Mouse (Mus musculus) liver, embryonic 11.5 days (tissue): ENCODE measurements around the gene Atp5l. TPM values are rescaled to one million over a fixed set of nuclear protein-coding genes. Genes with fewer than 3 reads are reported as not detected.

ENCODE experiments used
- ATAC-seq: fragments of 200-750 bp; cut with Nextera tagmentation; replicated peaks from 2 replicates; pipeline ENCODE4 v1.8.0; 2017; ENCODE audit warnings: moderate number of reproducible peaks, mild to moderate bottlenecking, moderate TSS enrichment, moderate library complexity; ENCODE audit not compliant: low FRiP score
- DNase-seq: peaks from one replicate; pipeline ENCODE4 v3.0.0-alpha.2; 2017; ENCODE audit warnings: low spot score
- H3K27ac ChIP-seq: fragments of 300-500 bp; sonication (generic); 2 replicates; pipeline ENCODE4 v1.5.1; 2014; ENCODE audit warnings: mild to moderate bottlenecking, low read depth, low read length, control low read depth
- H3K27me3 ChIP-seq: fragments of 300-500 bp; sonication (generic); replicated peaks from 2 replicates; pipeline ENCODE4 v1.6.1; 2014; ENCODE audit warnings: low read length, mixed read lengths; ENCODE audit not compliant: control insufficient read depth, insufficient read depth
- H3K36me3 ChIP-seq: fragments of 300-500 bp; sonication (generic); 2 replicates; pipeline ENCODE4 v1.6.1; 2014; ENCODE audit warnings: mild to moderate bottlenecking, low read length, moderate library complexity, mixed read lengths; ENCODE audit not compliant: control insufficient read depth, insufficient read depth
- H3K4me1 ChIP-seq: fragments of 300-500 bp; sonication (generic); replicated peaks from 2 replicates; pipeline ENCODE4 v1.6.1; 2014; ENCODE audit warnings: low read length, mixed read lengths; ENCODE audit not compliant: control insufficient read depth, insufficient read depth
- H3K4me2 ChIP-seq: fragments of 300-500 bp; sonication (generic); 2 replicates; pipeline ENCODE4 v1.6.1; 2014; ENCODE audit warnings: mild to moderate bottlenecking, control low read depth, moderate library complexity
- H3K4me3 ChIP-seq: fragments of 300-500 bp; sonication (generic); 2 replicates; pipeline ENCODE4 v1.5.1; 2014; ENCODE audit warnings: low read depth, low read length, control low read depth
- H3K9ac ChIP-seq: fragments of 300-500 bp; sonication (generic); 2 replicates; pipeline ENCODE4 v1.6.1; 2014; ENCODE audit warnings: low read depth, low read length, control low read depth
- H3K9me3 ChIP-seq: fragments of 300-500 bp; sonication (generic); 2 replicates; pipeline ENCODE4 v1.6.1; 2016; ENCODE audit warnings: low read length, inconsistent platforms, mixed read lengths; ENCODE audit not compliant: control insufficient read depth
- WGBS: fragments of 180-500 bp; shearing (Covaris S2); extraction: QIAGEN DNeasy Blood & Tissue Kit; methylation state at CpG from one replicate; pipeline ENCODE4 v1.1.7; 2014; 5-methylcytosine and 5-hydroxymethylcytosine counted together
- polyA plus RNA-seq: library from polyadenylated mRNA; unstranded; fragments of >200 nt; fragmentation: Nextera tagmentation; extraction: Ambion mirVana; gene quantifications from 2 replicates; pipeline ENCODE4 v1.2.1, GENCODE M21; 2014

Atp5l gene
- polyA plus RNA-seq, 1 experiment from 2014 or later: 713 TPM

DNA sequence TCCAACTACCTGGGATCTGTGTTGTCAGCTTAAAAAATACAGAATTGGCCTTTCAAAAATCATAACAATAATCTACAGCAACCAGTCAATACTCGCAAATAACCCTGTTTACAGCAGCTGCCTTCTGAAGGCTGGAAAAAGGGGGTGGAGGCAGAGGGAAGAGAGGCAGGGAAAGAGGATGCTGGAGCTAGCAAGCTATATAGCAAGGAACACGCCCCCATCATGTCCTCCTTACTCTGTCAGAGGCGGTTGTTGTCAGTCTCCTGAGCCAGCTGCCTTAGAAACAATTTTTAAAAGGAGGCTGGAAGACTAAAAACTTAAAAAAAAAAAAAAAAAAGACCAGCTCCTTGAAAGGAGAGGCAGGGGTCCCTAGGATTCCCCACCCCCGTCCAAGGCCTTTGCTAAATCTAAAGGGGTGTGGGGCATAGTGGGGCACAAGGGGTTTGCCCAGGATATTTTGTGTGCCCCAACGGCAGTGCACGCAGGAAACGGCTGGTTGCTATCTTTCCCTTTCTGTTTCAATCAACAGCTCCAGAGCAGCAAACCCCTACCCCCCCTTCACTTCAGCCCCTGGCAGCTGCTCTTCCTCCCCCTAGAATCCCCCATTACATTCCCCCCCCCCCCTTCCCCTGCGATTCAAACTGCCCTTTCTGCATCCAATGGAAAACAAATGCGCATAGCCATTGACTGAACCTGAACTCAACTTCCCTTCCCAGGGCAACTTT is 41.6 kb downstream of the Atp5l start:
- peaks cover 24% of the 10 kb centered on the region for H3K4me1 ChIP-seq
- DNase-seq (no peak), ATAC-seq (no peak)
- peaks cover 4% of the 10 kb centered on the region; the same call in 1 of the 2 replicates for H3K36me3 ChIP-seq
- no peaks in the 10 kb centered on the region for H3K27me3 ChIP-seq
- H3K9ac ChIP-seq: peak overlapping the region; percentile 88
- H3K27ac ChIP-seq: peak overlapping the region; percentile 42; the same call in 1 of the 2 replicates
- no peaks in the 10 kb centered on the region for H3K9me3 ChIP-seq
- WGBS: 20% methylated on average over 9 of the region's 9 CpGs
- peak overlapping the region; percentile 95 for H3K4me2 ChIP-seq
- peak overlapping the region; percentile 99 for H3K4me3 ChIP-seq

DNA sequence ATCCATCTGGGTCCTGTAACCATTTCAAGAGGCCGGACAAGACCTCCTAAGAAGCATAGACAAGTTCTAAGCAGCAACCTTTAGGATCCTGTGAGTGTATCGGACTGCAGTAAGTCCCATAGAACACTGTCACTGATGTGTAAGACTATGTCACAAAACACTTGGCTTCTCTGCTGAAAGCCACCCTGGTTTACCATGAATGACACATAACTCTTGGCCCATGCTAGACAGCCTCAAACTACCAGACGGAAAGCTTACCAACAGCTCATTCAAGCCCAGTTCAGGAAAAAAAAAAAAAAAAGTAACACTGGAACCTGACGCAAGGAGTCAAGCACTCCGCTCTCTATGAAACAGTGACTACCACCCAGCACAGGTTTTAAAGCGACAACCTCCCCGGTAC is 42.9 kb downstream of the Atp5l start:
- peaks cover 28% of the 10 kb centered on the region for H3K4me1 ChIP-seq
- no peaks in the 10 kb centered on the region for H3K9me3 ChIP-seq
- peaks cover 4% of the 10 kb centered on the region; the same call in 1 of the 2 replicates for H3K36me3 ChIP-seq
- no peak for DNase-seq
- no peaks in the 10 kb centered on the region for H3K27me3 ChIP-seq
- H3K27ac ChIP-seq: no peak overlapping the region
- H3K4me2 ChIP-seq: no peak overlapping the region
- no peak overlapping the region for H3K4me3 ChIP-seq
- 94% methylated on average over 7 of the region's 7 CpGs for WGBS
- no peak for ATAC-seq
- H3K9ac ChIP-seq: no peak overlapping the region

- WGBS: 84% methylated on average over 7 of the region's 7 CpGs
- Histone ChIP-seq H3K27ac (no peak overlapping the region), H3K9ac (no peak overlapping the region), H3K36me3 (peaks cover 4% of the 10 kb centered on the region; the same call in 1 of the 2 replicates), H3K4me1 (peaks cover 32% of the 10 kb centered on the region), H3K4me3 (no peak overlapping the region), H3K9me3 (no peaks in the 10 kb centered on the region), H3K4me2 (no peak overlapping the region), H3K27me3 (no peaks in the 10 kb centered on the region)
- ATAC-seq: no peak
- DNase-seq: no peak
Measured at GRCm38 (mm10) chr9:44875476-44875875, 45.1 kb downstream of the Atp5l start.

DNA sequence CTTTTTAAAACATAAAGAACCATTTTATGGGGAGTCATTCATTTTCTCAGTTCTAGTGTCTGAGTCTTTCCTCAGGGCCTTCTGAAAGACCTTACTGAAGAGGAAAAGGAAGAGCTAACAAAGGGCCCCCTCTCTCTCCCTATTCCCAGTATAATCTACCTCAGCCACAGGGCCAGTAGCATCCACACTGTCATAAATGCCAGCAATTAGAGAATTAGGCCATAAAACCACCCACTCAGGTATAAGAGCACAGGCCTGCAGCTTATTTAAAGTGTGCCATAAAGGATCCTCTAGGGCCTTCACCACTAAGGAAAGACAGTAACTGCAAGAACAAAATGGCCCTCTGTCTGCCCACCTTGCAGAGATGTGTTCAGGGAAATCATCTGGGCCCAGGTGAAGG is 46.3 kb downstream of the Atp5l start:
- Histone ChIP-seq H3K4me2 (no peak overlapping the region), H3K36me3 (peaks cover 7% of the 10 kb centered on the region; the same call in 1 of the 2 replicates), H3K4me3 (no peak overlapping the region), H3K27me3 (no peaks in the 10 kb centered on the region), H3K4me1 (peaks cover 26% of the 10 kb centered on the region), H3K9me3 (no peaks in the 10 kb centered on the region), H3K27ac (no peak overlapping the region), H3K9ac (no peak overlapping the region)
- DNase-seq (no peak), ATAC-seq (no peak)

DNA sequence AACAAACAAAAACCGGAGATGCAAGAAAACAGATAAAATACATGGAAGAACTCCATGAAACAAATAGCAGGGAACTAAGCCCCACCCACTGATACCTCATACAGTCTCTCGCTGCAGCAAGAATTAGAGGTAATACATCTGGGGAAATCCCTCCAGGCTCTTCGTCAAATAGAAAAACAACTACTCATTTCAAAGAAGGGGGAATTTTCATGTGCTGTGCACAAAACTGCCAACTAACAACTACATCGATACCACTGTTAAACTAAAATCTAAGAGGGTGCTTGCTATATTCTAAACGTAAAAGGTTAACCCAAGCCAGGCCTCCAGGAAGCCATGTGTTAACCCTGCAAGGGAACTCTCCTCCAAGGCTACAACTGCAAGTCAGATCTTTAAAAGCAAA is 46.9 kb downstream of the Atp5l start:
- Histone ChIP-seq H3K4me1 (peaks cover 21% of the 10 kb centered on the region), H3K27me3 (no peaks in the 10 kb centered on the region), H3K9me3 (no peaks in the 10 kb centered on the region), H3K27ac (no peak overlapping the region), H3K4me2 (no peak overlapping the region), H3K4me3 (no peak overlapping the region), H3K9ac (no peak overlapping the region), H3K36me3 (peaks cover 7% of the 10 kb centered on the region; the same call in 1 of the 2 replicates)
- WGBS: 75% methylated on average over 5 of the region's 5 CpGs
- DNase-seq (no peak), ATAC-seq (no peak)

GRCm38 (mm10) chr9:44868336-44869094 is 52.0 kb downstream of the Atp5l start:
- no peaks in the 10 kb centered on the region for H3K9me3 ChIP-seq

DNA sequence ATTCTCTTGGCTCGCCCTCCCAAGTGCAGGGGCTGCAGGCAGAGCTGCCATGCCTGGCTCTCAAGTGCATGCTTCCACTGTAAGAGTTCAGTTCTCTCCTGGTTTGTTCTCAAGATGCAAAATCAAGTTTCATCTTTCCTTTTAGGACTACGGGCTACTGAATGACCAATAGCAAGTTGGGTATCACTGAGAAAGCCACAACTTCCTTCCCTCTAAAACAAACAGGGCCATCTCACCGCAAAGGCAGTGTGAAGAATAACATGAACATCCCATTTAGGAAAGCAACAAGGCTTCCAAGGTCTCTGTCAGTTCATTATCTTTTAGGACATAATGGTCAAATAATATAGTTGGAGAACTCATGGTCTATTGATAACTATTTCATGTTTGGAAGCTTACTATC is 52.9 kb downstream of the Atp5l start:
- no peak for DNase-seq
- Histone ChIP-seq H3K4me3 (no peak overlapping the region), H3K4me1 (peaks cover 18% of the 10 kb centered on the region), H3K36me3 (peaks cover 20% of the 10 kb centered on the region), H3K9ac (no peak overlapping the region), H3K27ac (no peak overlapping the region), H3K4me2 (no peak overlapping the region), H3K9me3 (no peaks in the 10 kb centered on the region), H3K27me3 (no peaks in the 10 kb centered on the region)
- no peak for ATAC-seq
- 62% methylated on average over 3 of the region's 3 CpGs for WGBS

More at GRCm38 (mm10) chr9:44868336-44869094, 52.0 kb downstream of the Atp5l start:
- no peak overlapping the region for H3K27ac ChIP-seq
- H3K27me3 ChIP-seq: no peaks in the 10 kb centered on the region
- DNase-seq (no peak), ATAC-seq (no peak)
- no peak overlapping the region for H3K4me3 ChIP-seq
- H3K4me1 ChIP-seq: peaks cover 21% of the 10 kb centered on the region
- no peak overlapping the region for H3K4me2 ChIP-seq
- peaks cover 16% of the 10 kb centered on the region for H3K36me3 ChIP-seq
- H3K9ac ChIP-seq: no peak overlapping the region
- 79% methylated on average over 13 of the region's 13 CpGs for WGBS

DNA sequence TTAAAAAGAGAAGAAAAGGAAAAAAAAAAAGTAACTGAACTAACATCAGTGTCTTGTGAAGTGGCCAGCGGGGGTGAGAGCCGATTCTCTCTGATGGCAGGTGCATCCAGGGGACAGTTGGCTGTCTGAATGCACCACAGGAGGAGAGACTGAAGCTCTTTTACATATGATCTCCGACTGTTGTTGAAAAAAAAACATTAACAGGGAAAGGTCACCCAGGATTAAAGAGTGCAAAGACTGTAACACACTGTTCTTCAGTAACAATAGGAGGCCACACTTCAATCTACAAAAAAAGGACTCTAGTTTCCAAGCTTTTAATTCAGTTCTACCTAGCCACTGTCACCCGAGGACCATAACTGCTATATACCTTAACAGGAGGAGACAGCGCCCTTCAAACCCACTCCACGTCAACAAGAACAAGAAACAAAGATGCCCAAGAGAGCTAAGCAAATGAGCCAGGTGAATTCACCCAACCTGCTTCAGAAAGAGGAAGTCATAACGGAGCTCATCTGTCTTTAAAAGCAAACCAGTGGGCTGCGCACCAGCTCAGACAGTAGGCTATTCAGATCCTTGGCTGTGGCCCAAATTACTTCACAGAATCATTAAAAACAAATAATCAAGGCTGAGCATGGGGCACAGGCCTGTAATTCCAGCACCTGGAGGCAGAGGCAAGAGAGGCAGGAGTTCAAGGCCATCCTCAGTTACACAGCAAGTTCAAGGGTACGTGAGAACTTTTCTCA is 53.9 kb downstream of the Atp5l start:
- ATAC-seq (no peak), DNase-seq (no peak)
- 79% methylated on average over 9 of the region's 9 CpGs for WGBS
- peaks cover 18% of the 10 kb centered on the region for H3K4me1 ChIP-seq
- peaks cover 22% of the 10 kb centered on the region for H3K36me3 ChIP-seq
- H3K27me3 ChIP-seq: no peaks in the 10 kb centered on the region
- no peak overlapping the region; the same call in 1 of the 2 replicates for H3K27ac ChIP-seq
- no peak overlapping the region for H3K4me3 ChIP-seq
- no peak overlapping the region for H3K4me2 ChIP-seq
- H3K9me3 ChIP-seq: no peaks in the 10 kb centered on the region
- no peak overlapping the region for H3K9ac ChIP-seq
